Mouse (Mus musculus): ENCODE results near the gene Stambpl1.
A peak's percentile ranks its signal among the peaks of the same experiment; 100 is the strongest.
"Not testable (repeated sequence)": the region's sequence is repeated elsewhere in the genome, so short reads cannot be mapped to it uniquely, and the experiment has no call there.

Gene Stambpl1

DNA sequence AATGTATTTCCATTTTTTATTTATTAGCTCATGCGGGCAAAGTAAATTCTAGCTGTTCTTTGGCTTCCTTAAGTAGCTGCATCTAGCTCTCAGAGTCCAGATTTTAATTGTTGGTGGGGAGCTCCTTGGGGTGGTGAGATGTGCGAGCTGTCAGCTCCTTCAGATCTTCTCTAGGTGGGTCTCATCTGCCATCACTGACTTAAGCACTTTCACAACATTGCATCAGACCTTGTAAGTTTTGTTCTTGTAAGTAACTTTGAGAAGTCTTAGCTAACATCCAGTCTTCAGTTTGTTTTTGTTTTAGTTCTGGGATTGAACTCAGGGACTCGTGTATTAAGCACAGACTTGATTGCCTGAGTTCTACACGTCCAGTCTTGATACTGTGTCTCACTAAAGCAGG is 6.9 kb downstream of the Stambpl1 start:
- DNase-seq (ENCODE audit: low spot score): no peak

DNA sequence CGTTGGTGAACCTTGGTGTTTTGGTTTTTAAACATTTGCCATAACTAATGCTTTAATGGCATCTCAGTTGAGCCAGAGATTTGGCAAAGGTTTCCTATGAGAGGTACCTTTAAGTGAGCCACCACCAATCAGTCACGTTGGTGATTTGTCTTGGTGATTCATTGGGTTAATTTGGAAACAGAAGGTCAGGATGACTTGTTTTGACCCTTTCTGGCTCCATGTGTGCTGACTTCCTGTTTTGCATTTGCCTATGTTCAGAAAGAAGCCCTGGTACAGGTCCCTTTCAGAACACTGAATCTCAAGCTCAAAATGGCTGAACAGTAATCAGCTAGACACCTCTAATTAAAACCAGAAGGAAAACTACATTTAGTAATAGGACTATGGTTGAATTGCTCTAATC is 7.5 kb downstream of the Stambpl1 start:
- no peak for DNase-seq (ENCODE audit: low spot score)

DNA sequence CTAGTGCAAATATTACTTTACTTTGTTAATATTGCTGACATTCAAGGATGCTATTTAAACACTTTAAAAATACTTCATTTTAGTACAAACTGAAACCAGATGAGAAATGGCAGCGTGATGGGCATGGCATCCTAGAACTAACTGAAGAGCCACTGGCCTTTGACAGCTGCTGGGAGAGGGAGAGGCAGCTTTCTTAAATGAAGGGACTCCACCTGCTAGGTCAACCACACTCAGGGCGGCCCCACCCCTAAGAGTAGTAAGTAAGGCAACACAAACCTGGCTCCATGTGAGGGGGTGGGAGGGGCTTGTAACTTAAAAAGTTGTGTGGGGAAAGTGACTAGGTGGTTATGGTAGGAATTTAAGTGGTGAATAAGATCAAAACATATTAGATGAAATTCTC is 10.6 kb downstream of the Stambpl1 start:
- no peak for DNase-seq (ENCODE audit: low spot score)

DNA sequence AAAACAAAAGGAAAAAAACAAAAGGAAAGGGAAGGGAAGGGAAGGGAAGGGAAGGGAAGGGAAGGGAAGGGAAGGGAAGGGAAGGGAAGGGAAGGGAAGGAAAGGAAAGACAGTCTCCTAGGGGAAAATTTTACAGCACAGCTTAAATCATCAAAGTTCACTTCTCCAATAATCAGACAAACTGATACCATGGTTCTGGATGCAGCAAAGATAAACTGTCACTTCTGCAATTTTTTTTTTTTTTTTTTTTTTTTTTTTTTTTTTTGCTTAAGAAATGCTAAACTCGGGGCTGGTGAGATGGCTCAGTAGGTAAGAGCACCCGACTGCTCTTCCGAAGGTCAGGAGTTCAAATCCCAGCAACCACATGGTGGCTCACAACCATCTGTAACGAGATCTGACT is 14.1 kb downstream of the Stambpl1 start:
- DNase-seq (ENCODE audit: low spot score): not testable (repeated sequence)

GRCm38 (mm10) chr19:34206760-34207440 is 14.9 kb downstream of the Stambpl1 start:
- peak; percentile 23 for DNase-seq (ENCODE audit: low spot score)

DNA sequence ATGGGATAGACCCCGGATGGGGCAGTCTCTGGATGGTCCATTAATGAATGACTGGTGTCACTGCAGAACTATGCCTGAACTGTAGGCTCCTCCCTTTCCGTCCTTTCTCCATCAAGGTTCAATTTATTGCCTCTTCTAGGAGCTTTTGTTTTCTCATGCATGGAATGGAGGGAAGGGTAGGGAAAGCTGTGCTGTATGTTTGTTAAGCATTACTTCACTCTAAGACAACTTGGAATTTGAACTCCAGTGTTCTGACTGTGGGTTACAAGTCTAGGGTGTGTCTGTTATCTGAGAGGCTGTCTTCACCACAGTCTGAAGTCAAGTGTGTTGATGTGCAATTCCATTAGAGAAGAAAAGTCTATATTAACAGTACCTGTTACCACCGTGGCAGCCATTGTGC is 17.0 kb downstream of the Stambpl1 start:
- no peak for DNase-seq (ENCODE audit: low spot score)

DNA sequence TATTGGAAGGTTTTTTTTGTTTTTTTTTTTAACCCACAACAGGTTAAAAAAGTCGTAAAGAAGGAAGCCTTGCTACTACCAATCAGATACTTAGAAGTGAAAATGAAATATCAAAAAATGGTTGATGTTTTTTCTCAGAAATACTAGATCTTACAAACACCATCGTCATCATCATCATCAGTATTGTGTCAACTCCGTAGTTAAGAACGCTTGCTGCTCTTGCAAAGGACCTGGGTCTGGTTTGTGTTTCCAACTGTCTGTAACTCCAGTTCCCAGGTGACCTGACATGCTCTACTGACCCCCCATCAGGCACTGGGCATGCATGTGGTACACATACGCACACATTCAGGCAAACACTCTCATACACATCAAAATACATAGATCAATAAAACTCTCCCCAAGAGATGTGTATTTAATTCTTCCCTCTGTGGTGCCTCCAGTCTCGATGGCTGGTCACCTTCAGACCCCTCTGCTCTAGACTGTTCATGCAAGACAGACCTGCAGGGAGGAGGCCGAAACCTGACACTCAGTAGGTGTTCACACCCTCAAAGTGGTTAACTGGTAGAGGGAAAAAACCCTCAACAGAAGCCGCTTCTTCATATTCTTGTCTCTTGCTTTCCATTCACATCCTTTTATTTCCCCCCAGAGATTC is 18.0 kb downstream of the Stambpl1 start:
- no peak for DNase-seq (ENCODE audit: low spot score)

DNA sequence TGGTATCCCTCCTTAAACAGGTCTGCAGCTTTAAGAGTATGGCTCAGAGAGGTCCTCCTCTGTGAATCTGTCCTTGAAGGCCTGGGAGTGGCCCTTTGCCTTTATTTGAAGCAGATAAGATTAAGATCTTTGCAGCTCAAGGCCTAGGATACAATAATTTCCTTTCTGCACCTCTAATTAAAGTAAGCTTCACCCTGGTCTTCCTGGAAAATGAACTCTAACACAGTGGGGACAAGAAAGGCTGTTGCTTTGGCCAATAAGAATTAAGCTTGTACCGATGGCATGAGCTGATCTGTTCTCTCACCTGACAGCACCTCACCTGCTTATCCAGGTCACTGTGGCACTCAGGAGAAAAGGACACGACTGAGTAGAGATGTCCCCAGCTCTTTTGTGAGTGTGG is 18.8 kb downstream of the Stambpl1 start:
- no peak for DNase-seq (ENCODE audit: low spot score)

DNA sequence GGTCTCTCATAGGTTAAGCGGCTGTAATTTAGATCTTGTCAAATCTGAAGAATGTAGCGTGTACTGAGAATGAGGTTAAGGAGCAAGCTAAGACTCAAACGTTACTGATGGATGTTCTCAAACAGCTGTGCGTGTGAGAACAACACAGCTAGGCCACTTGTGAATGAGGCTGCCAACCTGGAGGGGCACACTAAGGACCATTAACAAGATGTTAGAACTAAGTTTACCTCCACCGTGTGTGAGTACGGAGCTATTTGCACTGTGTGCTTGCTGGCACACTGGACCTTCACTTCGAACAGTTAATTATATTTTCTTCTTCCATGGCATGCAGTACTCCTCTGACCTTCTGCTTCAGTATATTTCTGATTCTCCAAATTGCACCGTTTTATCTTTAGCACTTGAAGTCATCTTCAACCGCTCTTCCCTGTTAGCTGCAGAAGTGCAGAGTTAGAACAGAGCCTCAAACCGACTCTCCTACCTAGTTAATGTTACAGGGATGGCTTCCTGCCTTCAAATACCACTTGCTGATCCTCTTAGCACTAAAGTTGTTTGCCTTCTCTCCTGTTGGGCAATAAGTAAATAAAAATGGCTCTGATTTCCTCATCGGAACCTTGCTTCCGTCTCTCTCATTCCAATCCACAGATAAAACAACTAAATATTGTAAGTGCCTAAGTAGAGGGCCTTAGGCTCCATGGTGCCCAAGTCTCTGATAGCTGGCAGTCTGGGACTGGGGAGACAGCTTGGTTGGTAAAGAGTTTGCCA is 20.6 kb downstream of the Stambpl1 start:
- no peak for DNase-seq (ENCODE audit: low spot score)

DNA sequence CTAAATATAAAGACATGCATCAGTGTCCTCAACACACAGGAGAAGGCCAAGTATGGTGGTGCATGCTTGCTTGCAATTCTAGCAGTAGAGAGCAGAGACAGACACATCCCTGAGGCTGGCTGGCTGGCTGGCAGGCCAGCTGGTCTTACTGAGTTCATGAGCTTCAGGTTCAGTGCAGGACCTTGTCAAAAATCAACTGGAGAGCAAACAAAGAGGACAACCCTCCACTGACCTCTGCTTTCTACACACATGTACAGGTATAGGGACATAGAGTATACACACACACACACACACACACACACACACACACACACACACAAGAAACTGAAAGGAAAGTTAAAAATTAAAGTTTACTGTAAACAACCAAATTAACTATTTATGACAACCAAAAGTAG is 21.2 kb downstream of the Stambpl1 start:
- no peak for DNase-seq (ENCODE audit: low spot score)

DNA sequence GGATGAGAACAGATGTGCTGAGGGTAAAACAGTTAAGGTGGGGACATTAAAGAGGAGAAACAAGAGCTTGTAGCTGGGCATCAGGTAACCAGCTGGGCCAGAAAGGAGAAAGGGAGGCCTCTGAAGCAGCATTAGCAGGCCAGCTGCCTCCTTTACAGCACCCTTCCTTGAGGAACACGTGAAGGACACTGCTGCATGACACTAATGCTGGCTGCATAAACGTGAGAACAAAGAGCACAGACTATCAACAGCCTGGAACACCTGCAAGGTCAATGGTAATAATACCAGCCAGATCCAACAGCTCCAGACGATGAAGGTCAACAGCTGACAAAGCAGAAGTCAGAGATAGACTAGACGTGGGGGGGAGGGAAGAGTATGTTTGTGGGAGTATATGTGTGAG is 22.1 kb downstream of the Stambpl1 start:
- no peak for DNase-seq (ENCODE audit: low spot score)

GRCm38 (mm10) chr19:34216956-34217355 is 24.9 kb downstream of the Stambpl1 start:
- no peak for DNase-seq (ENCODE audit: low spot score)

- DNase-seq (ENCODE audit: low spot score): no peak
These were observed 25.7 kb downstream of the Stambpl1 start for GRCm38 (mm10) chr19:34217761-34218160.

GRCm38 (mm10) chr19:34219260-34219968 is 27.4 kb downstream of the Stambpl1 start:
- no peak for DNase-seq (ENCODE audit: low spot score)

DNA sequence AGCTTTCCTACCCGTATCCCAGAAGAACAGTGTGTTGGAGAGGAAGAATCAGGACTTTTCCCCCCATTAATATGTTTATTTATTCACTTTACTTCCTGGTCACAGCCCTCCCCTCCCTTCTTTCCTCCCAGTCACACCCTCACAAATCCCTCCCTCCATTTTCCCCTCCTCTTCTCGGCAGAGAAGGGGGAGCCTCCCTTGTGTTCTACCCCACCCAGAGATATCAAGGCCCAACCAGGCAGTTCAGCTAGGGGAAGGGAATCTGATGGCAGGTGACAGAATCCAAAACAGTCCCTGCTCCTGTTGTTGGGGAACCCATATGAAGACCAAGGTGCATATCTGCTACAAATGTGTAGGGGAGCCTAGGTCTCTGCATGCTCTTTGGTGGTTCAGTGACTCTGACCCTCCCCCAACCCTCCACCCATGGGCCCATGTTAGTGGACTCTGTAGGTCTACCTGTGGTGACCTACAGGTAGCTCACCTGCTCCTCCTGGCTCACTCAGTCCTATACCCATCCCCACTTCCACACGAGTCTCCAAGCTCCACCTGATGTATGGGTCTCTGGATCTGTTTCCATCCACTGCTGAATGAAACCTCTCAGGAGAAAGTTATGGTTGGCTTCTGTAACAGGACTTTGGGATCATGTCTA is 28.8 kb downstream of the Stambpl1 start:
- DNase-seq (ENCODE audit: low spot score): no peak

GRCm38 (mm10) chr19:34222805-34223204 is 30.8 kb downstream of the Stambpl1 start:
- no peak for DNase-seq (ENCODE audit: low spot score)

- no peak for DNase-seq (ENCODE audit: low spot score)
These were observed 39.6 kb downstream of the Stambpl1 start for GRCm38 (mm10) chr19:34231596-34231995.

- no peak for DNase-seq (ENCODE audit: low spot score)
These were observed 40.3 kb downstream of the Stambpl1 start for GRCm38 (mm10) chr19:34232326-34232725.

GRCm38 (mm10) chr19:34233944-34234343 is 41.9 kb downstream of the Stambpl1 start:
- peak; percentile 52 for DNase-seq (ENCODE audit: low spot score)

DNA sequence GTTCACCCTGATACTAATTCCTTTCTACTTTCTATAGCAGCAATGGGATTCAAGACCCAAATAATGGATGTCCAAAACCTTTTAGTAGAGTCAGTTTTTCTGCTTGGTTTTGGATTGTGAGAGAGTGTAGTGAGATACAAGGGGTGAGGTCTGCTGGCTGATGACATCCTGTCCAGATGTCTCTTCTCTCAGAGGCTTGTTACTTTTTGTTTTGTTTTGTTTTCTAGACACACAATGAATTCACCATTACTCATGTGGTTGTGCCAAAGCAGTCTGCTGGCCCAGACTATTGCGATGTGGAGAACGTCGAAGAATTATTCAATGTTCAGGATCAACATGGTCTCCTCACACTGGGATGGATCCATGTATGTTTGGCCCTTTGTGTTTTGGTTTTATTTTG is 44.0 kb downstream of the Stambpl1 start:
- DNase-seq (ENCODE audit: low spot score): no peak

- no peak for DNase-seq (ENCODE audit: low spot score)
These were observed 45.7 kb downstream of the Stambpl1 start for GRCm38 (mm10) chr19:34237746-34238145.
